Mouse (Mus musculus): ENCODE measurements around the gene Gnb1l.

DNA sequence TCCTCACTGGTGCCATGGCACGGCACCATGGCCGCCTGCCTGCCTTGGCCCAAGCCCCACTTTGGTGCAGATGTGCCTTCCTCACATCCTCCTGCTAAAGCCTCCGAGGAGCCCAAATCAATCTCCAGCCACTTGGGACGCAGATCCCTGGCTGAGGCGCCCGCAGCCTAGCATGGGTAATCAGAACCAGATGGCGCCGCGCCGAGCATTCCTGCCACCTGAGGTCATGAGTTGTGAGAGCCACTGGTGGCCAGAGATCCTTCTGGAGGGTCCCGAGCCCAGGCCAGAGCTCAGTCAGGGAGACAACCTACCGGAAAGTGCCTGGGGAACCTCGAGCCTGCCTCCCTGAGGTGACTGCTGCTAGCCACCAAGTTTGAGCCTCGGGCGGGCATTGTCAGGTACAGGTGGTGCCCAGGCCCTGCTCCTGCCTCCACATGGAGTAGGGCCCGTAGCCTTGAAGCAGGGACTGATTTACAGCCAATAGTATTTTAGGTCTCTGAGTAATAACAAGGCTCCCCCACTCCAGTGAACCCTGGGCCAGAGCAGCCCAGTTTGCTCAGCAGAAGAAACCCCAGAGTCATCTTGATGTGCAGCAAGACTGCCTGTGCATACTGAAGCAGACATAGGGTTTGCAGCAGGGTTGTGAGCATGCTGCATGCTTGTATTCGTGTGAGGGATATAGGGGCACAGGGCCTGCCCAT is 56.9 kb downstream of the Gnb1l start:
- TF ChIP-seq POLR2A (IDR thresholded peaks at IDR 0.05; ENCODE audit: insufficient read length, low read depth) (no peak), USF1 (IDR thresholded peaks at IDR 0.05; ENCODE audit: low read depth) (no peak), CEBPB (IDR thresholded peaks at IDR 0.05; ENCODE audit: insufficient read depth, poor library complexity, severe bottlenecking) (no peak), MYOG (IDR thresholded peaks at IDR 0.05; ENCODE audit: control insufficient read depth in 1 of 3, insufficient read depth in 1 of 3, insufficient read length in 2 of 3, low read depth in 2 of 3) (no peak), E2F4 (IDR thresholded peaks at IDR 0.05; ENCODE audit: insufficient read depth) (no peak), POLR2AphosphoS2 (IDR thresholded peaks at IDR 0.05; ENCODE audit: insufficient read length, low read depth) (no peak), MYOD1 (IDR thresholded peaks at IDR 0.05; ENCODE audit: control insufficient read depth in 1 of 3, insufficient read length in 2 of 3, low read depth in 2 of 3) (no peak), MAX (IDR thresholded peaks at IDR 0.05; ENCODE audit: low read depth) (no peak)
